Mouse (Mus musculus): ENCODE measurements around the gene Nabp1. TPM values are rescaled to one million over a fixed set of nuclear protein-coding genes. Genes with fewer than 3 reads are reported as not detected.

The Nabp1 gene
- total RNA-seq (2014; rRNA removed; ENCODE audit: low replicate concordance): 28.9 and 38.3 TPM in 2 replicates
- 26.6 and 28.1 TPM in 2 replicates for polyA plus RNA-seq (2015; fragmentation: Nextera tagmentation; extraction: Ambion mirVana)

DNA sequence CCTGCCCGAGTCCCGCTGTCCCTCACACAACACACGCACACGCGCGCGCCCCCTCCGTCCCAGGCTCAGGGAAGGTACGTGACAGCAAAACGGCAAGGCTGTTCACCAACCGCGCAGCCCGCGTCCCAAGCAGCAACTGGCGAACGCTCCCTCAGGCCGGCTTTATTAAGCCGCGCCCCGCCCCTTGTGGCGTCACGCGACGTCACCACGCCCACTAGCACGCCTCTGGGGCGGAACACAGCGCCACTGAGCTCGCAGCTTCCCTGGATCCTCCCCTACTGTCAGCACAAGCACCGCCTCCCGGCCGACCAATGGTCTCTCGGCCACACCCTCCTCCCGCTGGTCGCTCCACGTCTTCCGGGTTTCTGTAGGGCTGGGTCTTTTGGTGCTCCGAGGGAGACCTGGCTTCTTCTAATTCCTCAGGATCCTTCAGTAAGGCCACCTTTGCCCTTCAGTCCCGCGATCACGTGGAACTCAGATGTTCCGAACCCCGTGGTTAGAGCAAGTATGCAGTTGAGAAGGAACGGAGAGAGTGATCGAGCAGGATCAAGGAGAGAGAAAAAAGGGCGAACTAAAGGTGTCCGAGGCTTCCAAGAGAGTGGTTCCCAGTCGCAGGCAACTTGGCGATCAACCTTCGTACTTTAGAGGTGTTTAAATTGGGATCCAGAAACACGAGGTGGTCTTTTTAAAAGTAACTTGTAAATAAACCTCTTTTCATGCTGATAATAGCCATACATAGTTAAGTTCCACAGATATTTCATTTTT, at the start of gene Nabp1:
TSS of gene Nabp1 (minus strand) at position 164 of the 765 bp plus-strand sequence.
- peak; percentile 55 for TF ChIP-seq CTCF (IDR thresholded peaks at IDR 0.05; ENCODE audit: low read depth)
- no peak; the same call in 1 of the 2 replicates for TF ChIP-seq EP300 (IDR thresholded peaks at IDR 0.05; ENCODE audit: low read depth)
- ATAC-seq (ENCODE audit: insufficient read depth, low read depth): peak; percentile 100

DNA sequence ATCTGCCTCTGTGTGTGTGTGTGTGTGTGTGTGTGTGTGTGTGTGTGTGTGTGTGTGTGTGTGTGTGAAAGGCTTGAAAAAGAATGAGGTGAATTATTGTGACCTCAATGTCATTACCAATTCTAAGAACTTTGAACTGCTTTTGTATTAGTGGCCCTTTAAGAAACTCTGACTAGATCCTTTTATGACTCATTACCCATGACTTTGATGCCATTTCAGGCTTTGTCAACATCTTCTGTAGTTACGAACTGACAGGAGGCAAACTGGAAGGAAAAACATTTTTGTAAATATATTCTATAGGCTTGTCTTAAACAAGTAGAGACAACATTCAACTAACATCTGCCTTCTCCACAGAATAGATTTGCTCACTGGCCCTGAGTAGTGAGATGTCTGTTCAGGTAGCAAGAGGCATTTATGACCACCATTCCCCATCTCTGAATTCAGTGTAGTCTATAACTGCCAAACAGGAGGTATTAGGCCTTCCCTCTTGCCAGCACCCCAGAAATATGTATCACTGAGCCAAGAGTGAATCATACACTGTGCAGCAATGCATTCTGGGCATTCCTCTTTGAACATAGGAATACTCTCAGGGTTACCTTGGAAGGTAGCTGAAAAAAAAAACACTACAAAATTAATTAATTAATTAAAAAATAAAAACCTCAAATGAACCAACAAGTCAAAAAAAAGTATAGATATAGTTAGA, 47.5 kb upstream of the Nabp1 start:
- Histone ChIP-seq H3K9ac (replicated peaks; ENCODE audit: low read depth, low read length) (no peak overlapping the region), H3K27me3 (ENCODE audit: control insufficient read depth, insufficient read depth, low read length) (no peaks in the 10 kb centered on the region), H3K36me3 (replicated peaks; ENCODE audit: control insufficient read depth, insufficient read depth, low read length) (no peaks in the 10 kb centered on the region), H3K9me3 (replicated peaks; ENCODE audit: control insufficient read depth, low read length) (no peaks in the 10 kb centered on the region), H3K4me1 (ENCODE audit: control insufficient read depth, insufficient read depth) (peaks cover 12% of the 10 kb centered on the region), H3K4me3 (ENCODE audit: low read depth, low read length) (no peak overlapping the region), H3K27ac (ENCODE audit: low read depth) (no peak overlapping the region), H3K4me2 (ENCODE audit: low read depth, low read length) (no peak overlapping the region)
- no peak for DNase-seq (ENCODE audit: low spot score)
- WGBS: 69% methylated on average over 1 of the region's 1 CpGs
- no peak for ATAC-seq (ENCODE audit: insufficient read depth, low read depth)
- TF ChIP-seq EP300 (IDR thresholded peaks at IDR 0.05; ENCODE audit: low read depth): no peak
- no peak for TF ChIP-seq CTCF (IDR thresholded peaks at IDR 0.05; ENCODE audit: low read depth)

More for the DNA sequence above, at the start of gene Nabp1:
- Histone ChIP-seq H3K27ac (ENCODE audit: low read depth) (peak within 1 kb of the TSS; percentile 97), H3K36me3 (replicated peaks; ENCODE audit: control insufficient read depth, insufficient read depth, low read length) (no peaks in the 10 kb centered on the region), H3K9me3 (replicated peaks; ENCODE audit: control insufficient read depth, low read length) (no peaks in the 10 kb centered on the region), H3K4me3 (ENCODE audit: low read depth, low read length) (peak within 1 kb of the TSS; percentile 76), H3K9ac (replicated peaks; ENCODE audit: low read depth, low read length) (peak within 1 kb of the TSS; percentile 85), H3K4me2 (ENCODE audit: low read depth, low read length) (peak within 1 kb of the TSS; percentile 83), H3K4me1 (ENCODE audit: control insufficient read depth, insufficient read depth) (0 out of 2 replicates have a peak, but pooled peaks cover 11% of the 10 kb centered on the region), H3K27me3 (ENCODE audit: control insufficient read depth, insufficient read depth, low read length) (no peaks in the 10 kb centered on the region)
- WGBS: under 1% methylated on average over 51 of the region's 51 CpGs
- DNase-seq (ENCODE audit: low spot score): peak; percentile 99

DNA sequence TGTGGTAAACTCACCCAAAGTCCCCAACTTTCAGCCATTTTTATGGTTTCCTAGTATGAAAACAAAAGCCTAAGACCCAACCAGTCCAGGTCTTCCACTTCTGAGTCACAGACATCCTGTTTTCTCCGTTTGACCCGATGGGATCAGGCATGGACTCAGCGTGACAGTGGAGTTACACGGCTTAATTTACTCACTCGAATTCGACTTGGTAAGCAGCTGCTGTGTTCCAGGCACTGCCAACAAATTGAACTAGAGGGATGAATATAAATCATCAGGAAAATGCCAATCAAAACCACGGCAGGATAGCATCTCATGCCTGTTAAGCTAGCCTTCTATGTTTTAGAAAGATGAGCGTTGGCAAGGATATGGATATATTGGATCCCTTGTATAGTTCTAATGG, 43.4 kb upstream of the Nabp1 start:
- H3K4me3 ChIP-seq (ENCODE audit: low read depth, low read length): no peak overlapping the region
- H3K4me2 ChIP-seq (ENCODE audit: low read depth, low read length): no peak overlapping the region
- H3K36me3 ChIP-seq (replicated peaks; ENCODE audit: control insufficient read depth, insufficient read depth, low read length): no peaks in the 10 kb centered on the region
- DNase-seq (ENCODE audit: low spot score) (no peak), ATAC-seq (ENCODE audit: insufficient read depth, low read depth) (no peak)
- H3K9me3 ChIP-seq (replicated peaks; ENCODE audit: control insufficient read depth, low read length): no peaks in the 10 kb centered on the region
- H3K27me3 ChIP-seq (ENCODE audit: control insufficient read depth, insufficient read depth, low read length): no peaks in the 10 kb centered on the region
- H3K27ac ChIP-seq (ENCODE audit: low read depth): no peak overlapping the region
- no peak for TF ChIP-seq CTCF (IDR thresholded peaks at IDR 0.05; ENCODE audit: low read depth)
- no peak for TF ChIP-seq EP300 (IDR thresholded peaks at IDR 0.05; ENCODE audit: low read depth)
- H3K9ac ChIP-seq (replicated peaks; ENCODE audit: low read depth, low read length): no peak overlapping the region
- no peaks in the 10 kb centered on the region for H3K4me1 ChIP-seq (ENCODE audit: control insufficient read depth, insufficient read depth)
- 84% methylated on average over 8 of the region's 8 CpGs for WGBS

DNA sequence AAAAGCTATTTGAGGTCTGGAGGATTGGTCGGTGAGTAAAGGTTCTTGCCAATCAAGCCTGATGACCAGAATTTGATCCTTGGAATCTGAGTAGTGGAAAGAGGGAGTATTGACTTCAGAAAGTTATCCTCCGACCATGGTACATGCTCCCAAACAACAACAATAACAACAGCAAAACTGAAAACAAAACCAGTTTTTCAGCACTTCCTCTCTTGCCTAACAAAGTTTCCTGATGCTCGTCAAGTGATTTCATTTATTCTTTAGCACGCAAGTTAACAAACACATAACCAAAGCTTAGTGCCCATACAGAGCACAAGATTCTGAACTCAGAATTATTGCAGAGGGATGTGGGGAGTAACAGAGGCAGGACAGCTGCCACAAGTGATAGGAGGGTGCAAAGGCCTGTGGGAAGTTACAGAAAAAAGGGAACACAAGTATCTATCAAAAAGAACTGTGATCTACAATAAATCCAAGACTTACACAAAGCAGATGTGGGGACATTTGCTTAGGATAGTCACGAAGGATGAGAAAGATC, 42.1 kb upstream of the Nabp1 start:
- no peaks in the 10 kb centered on the region for H3K9me3 ChIP-seq (replicated peaks; ENCODE audit: control insufficient read depth, low read length)
- H3K27ac ChIP-seq (ENCODE audit: low read depth): no peak overlapping the region
- no peak overlapping the region for H3K4me3 ChIP-seq (ENCODE audit: low read depth, low read length)
- DNase-seq (ENCODE audit: low spot score): no peak
- no peak overlapping the region for H3K4me2 ChIP-seq (ENCODE audit: low read depth, low read length)
- no peaks in the 10 kb centered on the region for H3K4me1 ChIP-seq (ENCODE audit: control insufficient read depth, insufficient read depth)
- H3K9ac ChIP-seq (replicated peaks; ENCODE audit: low read depth, low read length): no peak overlapping the region
- H3K36me3 ChIP-seq (replicated peaks; ENCODE audit: control insufficient read depth, insufficient read depth, low read length): no peaks in the 10 kb centered on the region
- no peak for ATAC-seq (ENCODE audit: insufficient read depth, low read depth)
- 73% methylated on average over 5 of the region's 5 CpGs for WGBS
- TF ChIP-seq EP300 (IDR thresholded peaks at IDR 0.05; ENCODE audit: low read depth) (no peak), CTCF (IDR thresholded peaks at IDR 0.05; ENCODE audit: low read depth) (no peak)
- no peaks in the 10 kb centered on the region for H3K27me3 ChIP-seq (ENCODE audit: control insufficient read depth, insufficient read depth, low read length)

- Histone ChIP-seq H3K4me2 (ENCODE audit: low read depth, low read length) (no peak overlapping the region), H3K4me1 (ENCODE audit: control insufficient read depth, insufficient read depth) (peaks cover 9% of the 10 kb centered on the region; the same call in 1 of the 2 replicates), H3K9me3 (replicated peaks; ENCODE audit: control insufficient read depth, low read length) (no peaks in the 10 kb centered on the region), H3K36me3 (replicated peaks; ENCODE audit: control insufficient read depth, insufficient read depth, low read length) (no peaks in the 10 kb centered on the region), H3K4me3 (ENCODE audit: low read depth, low read length) (no peak overlapping the region), H3K9ac (replicated peaks; ENCODE audit: low read depth, low read length) (no peak overlapping the region), H3K27me3 (ENCODE audit: control insufficient read depth, insufficient read depth, low read length) (no peaks in the 10 kb centered on the region), H3K27ac (ENCODE audit: low read depth) (no peak overlapping the region)
- ATAC-seq (ENCODE audit: insufficient read depth, low read depth) (no peak), DNase-seq (ENCODE audit: low spot score) (no peak)
- WGBS: 77% methylated on average over 3 of the region's 3 CpGs
- TF ChIP-seq EP300 (IDR thresholded peaks at IDR 0.05; ENCODE audit: low read depth) (no peak), CTCF (IDR thresholded peaks at IDR 0.05; ENCODE audit: low read depth) (no peak)
Observed at GRCm38 (mm10) chr1:51519112-51519511, 40.9 kb upstream of the Nabp1 start.
